Mouse (Mus musculus) spleen, adult 12 weeks (tissue): ENCODE measurements at regions not wholly inside any gene's neighbourhood (a gene's known extent, or its start where the extent isn't known, plus 50 kb on each side); places are given as distances from the start of the nearest gene placed in this dataset.

Experiments
- DNase-seq: peaks from one replicate; pipeline ENCODE4 v3.0.0; 2022; ENCODE audit warnings: low spot score

DNA sequence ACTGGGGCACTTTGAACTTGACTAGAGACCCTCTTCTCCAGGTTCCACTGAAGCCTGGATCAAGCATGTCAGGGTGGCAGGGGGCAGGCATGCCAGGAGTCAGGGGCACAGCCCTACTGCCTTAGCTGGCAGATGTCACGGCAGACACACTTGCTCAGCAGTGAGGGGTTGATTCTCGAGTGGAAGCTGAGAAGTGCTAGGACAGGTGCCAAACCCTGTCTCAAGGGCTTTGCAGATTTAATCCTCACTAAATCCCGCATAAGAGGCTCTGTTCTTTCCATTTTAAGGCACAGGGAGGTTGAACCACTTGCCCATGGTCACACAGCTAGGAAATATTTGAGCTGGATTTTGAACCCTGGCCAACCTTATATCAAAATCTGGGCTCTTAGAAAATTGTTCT is 223.5 kb upstream of the Mvb12b start:
- DNase-seq, result no peak

- DNase-seq, result no peak
Observed at GRCm38 (mm10) chr2:34110582-34110981, 222.8 kb upstream of the Mvb12b start.

DNA sequence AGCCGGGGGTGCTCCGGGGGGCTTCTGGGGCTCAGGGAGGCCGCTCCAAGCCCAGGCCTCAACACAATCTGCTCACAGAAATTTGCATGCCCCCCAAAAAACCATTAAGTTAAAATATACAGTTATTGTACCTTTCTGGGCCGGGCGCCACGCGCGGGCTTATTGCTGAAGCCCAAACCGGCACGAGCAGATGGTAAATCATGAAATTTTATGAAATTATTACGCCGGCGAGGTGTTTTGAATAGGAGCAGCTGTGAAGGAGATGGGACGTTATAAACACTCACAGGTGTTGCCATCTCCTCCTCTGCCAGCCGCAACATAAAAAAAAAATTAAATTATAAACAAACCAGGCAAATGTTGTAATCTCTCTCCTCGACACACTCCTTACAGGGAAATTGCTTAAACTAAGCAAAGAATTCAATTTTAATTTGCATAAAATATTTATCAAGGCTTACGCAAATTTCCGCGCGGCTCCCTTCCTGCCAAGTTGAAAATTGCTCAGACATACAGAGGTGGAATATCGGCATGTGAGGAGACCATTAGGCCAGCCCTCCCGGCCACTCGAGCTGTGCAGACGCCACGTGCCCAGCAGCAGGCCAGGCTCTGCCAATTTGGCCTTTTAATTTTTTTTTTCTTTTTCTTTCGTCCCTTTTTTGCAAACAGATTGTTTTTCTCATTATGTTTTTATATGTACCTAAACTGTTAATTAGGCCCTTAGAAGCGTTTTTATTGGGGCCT is 220.0 kb upstream of the Mvb12b start:
- no peak for DNase-seq

- no peak for DNase-seq
Observed at GRCm38 (mm10) chr2:34106837-34107565, 219.3 kb upstream of the Mvb12b start.

GRCm38 (mm10) chr2:34106245-34106644 is 218.5 kb upstream of the Mvb12b start:
- DNase-seq, result no peak

GRCm38 (mm10) chr2:34105271-34106051 is 217.7 kb upstream of the Mvb12b start:
- no peak for DNase-seq

GRCm38 (mm10) chr2:34098004-34098547 is 210.3 kb upstream of the Mvb12b start:
- no peak for DNase-seq

- no peak for DNase-seq
Observed at GRCm38 (mm10) chr2:34096561-34096960, 208.8 kb upstream of the Mvb12b start.

DNA sequence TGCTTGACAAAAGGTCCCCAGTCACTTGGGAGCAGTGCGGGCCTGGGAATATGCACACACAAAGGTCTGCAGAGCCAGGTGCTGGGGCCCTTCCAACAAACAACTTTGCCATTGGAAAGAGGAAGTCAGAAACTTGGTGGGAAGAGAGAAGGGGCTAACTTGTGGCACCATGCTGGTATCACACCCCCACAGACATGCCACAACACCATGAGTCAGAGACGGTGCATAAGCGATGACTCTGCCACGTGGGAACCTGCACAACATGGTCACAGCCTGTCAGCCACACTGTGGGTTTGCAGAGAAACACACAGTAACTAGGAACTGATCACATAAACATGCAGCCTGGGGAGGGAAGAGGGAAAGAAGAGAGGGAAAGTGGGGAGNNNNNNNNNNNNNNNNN is 201.1 kb upstream of the Mvb12b start:
- no peak for DNase-seq

DNA sequence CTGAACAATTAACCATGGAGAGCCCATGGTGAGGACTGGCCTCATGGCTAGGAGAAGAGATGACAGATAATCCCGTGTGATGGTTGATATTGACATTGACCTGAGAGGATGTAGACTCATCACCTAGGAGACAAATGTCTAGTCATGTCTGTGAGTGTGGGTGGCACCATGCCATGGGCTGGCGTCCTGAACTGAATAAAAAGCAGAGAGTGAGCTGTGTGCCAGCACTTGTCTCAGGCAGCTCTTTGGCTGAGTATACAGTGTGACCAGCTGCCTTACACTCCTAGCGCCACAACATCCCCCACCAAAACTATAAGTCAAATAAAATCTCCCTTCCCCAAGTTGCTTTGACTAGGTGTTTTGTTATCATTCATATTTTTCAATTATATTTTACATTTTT is 198.4 kb upstream of the Mvb12b start:
- no peak for DNase-seq

- DNase-seq, result no peak
Observed at GRCm38 (mm10) chr2:34084513-34084912, 196.8 kb upstream of the Mvb12b start.

DNA sequence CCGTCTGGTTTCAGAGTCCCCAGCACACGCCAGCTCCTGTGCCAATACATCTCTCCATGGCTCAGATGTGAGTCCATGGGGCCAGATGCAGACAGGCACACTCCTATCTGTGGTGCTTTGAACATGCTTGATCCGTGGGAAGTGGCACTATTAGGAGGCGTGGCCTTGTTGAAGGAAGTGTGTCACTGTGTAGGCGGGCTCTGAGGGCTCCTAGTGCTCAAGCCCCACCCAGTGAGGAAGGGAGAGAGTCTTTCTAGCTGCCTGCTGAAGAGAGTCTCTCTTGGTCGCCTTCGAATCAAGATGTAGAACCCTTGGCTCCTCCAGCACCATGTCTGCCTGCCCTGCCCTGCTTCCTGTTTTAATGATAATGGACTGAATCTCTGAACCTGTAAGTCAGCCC is 194.7 kb upstream of the Mvb12b start:
- DNase-seq, result no peak

DNA sequence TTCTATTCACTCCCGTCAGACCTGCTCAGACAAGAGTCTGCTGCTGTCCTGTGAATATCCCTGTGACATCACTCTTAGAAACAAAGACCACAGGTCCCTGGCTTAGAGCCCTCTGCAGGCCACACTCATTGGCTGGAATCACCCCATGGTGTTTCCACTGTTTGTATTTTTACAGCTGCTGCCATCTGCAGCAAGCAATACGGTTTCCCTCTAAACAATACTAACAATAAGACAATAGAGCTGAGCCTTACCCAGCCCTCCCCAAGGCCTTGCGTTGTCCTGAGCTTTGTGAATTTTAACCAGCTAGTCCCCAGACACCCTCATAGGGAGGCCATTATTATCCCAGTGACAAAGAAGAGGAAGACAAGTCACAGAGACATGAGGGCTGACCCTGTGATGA is 192.4 kb upstream of the Mvb12b start:
- no peak for DNase-seq

DNA sequence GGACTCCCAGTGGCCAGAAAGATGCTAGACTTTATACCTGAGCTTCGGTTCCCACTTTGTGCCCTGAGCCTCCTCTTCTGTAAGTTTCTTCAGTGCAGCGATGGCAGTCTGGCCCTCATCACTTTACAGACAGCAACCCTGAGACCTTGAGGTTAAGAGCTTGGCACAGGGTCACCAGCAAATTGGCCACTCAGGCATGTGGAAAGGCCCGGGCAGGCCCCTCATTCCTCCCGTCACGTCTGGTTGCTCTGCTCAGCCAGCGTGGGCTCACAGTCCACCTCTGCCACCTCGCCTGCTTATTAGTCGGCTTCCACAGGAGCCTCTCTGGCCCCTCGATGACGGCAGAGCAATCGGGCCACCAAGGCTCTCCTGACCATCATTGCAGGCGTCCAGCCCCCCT is 191.5 kb upstream of the Mvb12b start:
- no peak for DNase-seq

DNA sequence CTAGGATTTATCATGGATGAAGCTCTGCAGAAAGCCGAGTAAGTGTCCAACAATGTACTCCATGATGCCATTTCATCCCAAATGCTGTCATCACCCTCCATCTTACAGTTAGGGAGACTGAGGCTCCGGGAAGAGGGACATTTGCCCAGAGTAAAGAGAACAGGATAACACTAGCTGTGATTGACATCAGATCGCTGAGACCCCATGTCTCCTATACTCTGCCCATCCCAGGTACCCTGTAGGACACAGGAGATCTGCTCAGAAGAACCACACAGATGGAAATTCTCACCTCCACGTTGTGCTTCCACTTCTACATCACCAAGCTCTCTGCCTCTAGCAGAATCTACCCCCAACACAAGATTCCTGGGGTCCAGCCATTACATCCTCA is 191.1 kb upstream of the Mvb12b start:
- DNase-seq, result no peak

GRCm38 (mm10) chr2:34078248-34078874 is 190.6 kb upstream of the Mvb12b start:
- no peak for DNase-seq

DNA sequence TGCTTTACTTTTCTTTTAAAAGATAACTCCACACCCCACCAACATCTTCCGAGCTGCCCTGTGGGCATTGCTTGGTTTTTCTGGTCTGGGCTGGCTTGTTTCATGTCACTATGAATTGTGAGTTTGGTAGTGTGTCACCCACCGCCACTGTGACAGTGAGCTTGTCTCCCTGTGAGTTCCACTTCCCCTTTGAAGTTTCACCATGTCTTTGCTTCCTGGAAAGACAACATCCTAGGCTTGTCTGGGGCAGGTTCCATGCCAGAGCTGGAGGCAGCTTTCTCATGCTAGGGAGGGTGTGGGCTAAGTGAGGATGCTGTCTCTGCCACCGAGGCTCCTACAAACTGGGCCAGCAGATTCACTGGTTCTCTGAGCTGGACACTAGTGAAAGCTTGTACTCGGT is 188.6 kb upstream of the Mvb12b start:
- no peak for DNase-seq

- no peak for DNase-seq
Observed at GRCm38 (mm10) chr2:34074066-34074465, 186.3 kb upstream of the Mvb12b start.

GRCm38 (mm10) chr2:34065592-34065991 is 177.8 kb upstream of the Mvb12b start:
- no peak for DNase-seq

DNA sequence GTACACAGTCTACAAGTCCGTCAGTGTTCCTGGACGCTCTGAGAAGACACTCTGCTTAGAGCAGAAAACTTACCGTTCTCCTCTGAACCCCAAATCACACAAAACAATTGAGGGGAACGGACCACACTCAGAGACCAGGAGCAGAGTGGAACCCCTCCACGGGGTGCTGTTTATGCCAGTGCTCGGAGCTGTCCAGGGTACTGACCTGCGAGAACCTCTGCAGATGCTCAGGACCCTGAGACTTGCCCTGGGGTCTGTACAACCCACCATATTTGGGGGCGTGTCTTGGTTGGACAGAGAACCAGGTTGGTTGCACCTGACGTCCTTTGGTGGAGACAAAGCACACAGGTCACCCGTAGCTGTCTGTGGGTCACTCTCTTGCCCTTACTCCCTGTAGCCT is 177.3 kb upstream of the Mvb12b start:
- no peak for DNase-seq

GRCm38 (mm10) chr2:34056552-34056951 is 168.8 kb upstream of the Mvb12b start:
- no peak for DNase-seq

- no peak for DNase-seq
Observed at GRCm38 (mm10) chr2:34043064-34043463, 155.3 kb upstream of the Mvb12b start.
